Mouse (Mus musculus) testis, postnatal 10 days (tissue): ENCODE measurements around the gene Zfand2b.

Experiments
- DNase-seq: peaks from one replicate; pipeline ENCODE4 v3.0.0; 2021; ENCODE audit warnings: low spot score

Zfand2b gene

DNA sequence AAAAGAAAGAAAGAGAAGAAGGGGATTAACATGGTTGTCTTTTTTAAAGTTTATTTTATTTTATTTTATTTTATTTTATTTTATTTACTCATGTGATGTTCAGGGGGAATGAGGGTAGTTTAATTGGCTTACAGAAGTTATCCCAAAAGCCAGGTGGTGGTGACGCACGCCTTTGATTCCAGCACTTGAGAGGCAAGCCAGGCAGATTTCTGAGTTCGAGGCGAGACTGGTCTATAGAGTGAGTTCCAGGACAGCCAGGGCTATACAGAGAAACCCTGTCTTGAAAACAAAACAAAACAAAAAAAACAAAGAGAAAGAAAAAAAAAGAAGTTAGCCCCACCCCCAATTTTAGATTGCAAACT is 8.2 kb upstream of the Zfand2b start:
- no peak for DNase-seq

DNA sequence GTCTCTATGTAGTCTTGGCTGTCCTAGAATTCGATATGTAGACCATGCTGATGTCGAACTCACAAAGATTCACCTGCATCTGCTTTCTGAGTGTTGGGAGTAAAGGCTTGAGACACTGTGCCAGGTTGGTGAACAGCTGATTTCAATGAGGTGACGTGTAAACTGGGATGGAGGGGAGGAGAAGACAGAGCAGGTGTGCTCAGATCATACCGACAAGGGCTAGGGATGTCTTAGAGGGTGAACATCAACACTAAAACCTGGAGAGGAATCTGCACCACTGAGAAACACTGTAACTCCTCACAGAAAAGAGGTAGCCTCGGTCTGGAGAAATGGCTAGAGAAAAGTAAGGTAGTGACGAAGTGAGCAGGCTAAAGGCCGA is 364 bp upstream of the Zfand2b start:
- no peak for DNase-seq

DNA sequence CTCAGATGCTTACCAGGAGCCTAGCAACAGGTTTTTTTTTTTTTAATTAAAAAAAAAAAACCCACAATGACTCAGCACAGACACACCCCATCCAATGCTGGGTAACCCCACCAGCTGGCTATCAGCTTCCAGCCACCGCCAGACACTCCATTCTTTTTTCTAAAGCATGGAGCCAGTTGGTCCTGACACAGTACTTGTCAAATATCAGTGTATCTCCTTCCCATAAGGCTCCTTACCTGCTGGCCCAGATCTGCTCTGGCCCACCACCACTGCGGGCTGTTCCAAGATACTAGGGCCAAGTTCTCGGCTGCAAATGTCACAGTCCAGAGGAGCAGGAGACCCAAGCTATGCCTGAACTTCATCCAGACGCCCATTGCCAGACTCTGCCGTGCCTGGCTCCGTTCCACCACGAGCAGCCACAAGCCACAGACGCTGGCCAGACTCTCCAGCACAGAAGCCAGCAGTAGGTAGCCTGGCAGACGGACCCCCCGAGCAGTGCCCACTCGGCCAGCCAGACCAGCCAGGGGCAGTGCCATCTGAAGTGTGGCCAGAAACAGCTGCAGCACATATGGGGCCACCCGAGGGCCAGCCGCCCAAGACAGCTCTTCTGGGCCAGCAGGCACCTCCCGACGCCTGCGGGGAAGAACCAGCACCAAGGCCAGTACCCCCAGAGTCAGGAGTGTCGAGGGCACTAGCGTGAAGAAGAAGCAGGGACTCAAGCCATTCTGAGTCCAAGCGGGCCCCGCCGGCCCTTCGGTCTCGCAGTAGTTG is 11.1 kb downstream of the Zfand2b start:
- DNase-seq: peak; percentile 64

DNA sequence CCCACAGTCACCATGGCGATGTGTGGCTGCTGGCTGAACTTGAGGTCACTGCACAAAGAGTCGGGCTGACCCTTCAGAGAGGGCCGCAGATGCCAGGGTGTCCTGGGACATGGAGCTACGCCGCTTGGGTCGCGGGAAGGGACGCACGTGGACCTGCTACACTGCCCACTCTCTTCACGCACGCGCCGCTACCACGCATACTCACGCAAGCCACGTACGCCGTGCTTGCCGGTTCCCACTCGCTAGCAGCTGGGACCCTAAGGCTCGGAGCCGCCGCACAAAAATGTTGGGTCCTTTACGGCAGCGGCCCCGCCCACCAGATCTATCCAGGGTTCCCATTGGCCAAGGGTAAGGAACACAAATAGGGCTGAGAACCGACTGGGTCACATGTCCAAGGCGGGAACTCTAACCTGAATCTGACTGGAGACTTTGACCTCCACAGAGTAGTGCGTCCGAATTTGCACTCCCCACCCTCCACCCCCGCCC is 11.7 kb downstream of the Zfand2b start, which contains the start of gene Abcb6:
Gene Abcb6, minus strand, starts transcription at position 288 of the 486 bp plus-strand sequence.
- peak; percentile 93 for DNase-seq

DNA sequence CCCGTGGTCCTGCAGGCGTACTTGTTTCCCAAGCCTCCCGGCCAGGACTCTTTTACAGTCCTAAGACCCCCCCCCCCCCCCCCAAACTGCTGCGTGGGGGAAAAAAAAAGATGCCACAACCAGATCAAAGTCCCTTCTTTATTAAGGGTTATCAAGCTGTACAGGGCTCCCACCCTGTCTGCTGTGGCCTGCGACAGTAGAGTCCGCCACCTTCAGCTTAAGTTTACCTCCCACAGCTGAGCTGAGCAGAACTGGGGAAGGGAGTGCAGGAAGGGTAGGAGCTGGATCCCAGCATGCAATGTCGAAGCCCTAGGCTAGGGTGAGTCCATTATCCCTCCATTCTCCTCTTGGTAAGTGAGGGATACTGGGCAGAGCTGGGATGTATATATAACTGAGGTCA is 12.3 kb downstream of the Zfand2b start:
- DNase-seq: no peak

DNA sequence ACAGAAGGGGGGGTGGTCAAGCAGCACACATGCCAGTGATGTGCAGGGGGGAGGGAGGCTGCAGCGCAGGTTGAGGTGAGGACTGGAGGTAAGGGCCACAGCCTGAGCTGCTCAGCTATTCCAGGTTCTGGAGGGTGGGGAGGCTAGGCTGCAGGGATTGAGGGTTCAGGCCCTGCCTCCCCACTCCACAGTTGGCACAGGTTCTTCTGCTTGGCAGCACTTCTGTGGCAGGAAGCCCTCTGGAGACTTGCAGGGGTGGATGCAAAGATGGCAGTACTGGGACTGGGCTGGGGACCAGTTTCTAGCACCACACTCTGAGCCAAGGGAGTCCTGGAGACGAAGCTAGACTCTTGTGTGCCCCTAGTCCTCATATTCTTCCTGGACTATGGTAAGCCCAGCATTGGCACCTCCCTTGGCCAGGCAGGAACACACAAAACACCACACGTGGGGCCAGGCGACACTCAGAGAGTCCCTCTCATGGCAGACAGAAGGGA is 13.0 kb downstream of the Zfand2b start:
- DNase-seq: no peak

DNA sequence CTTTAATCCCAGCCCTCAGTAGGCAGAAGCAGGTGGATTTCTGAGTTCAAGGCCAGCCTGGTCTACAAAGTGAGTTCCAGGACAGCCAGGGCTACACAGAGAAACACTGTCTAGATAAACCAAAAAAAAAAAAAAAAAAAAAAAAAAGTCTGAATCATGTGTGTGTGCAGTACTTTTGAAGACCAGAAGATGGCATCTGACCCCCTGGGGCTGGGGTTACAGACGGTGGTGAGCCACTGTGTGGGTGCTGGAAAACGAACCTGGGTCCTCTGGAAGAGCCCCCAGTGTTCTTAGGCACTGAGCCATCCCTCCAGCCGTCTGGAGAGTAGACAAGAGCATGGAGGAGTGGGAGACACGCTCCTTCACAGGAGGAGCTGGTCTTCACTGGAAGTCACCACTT is 13.7 kb downstream of the Zfand2b start:
- DNase-seq: no peak

DNA sequence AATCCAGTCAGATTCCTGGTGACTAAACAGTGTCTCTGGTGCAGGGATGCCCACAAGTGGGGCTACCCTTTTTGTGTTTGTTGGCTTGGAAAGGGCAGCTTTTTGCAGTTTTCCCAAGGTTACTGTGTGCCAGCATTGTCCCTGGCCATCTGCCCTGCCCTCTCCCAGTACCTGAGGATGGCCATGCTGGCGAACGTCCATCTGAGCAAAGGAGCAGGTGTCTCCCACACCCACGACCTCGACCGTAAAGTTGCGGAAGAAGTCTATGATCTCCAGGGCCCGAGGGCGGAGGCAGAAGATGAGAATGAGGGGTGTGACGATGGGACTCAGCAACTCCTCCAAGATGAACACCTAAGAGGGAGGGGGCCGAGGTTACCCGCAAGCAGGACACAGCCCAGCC is 17.0 kb downstream of the Zfand2b start:
- DNase-seq: no peak

DNA sequence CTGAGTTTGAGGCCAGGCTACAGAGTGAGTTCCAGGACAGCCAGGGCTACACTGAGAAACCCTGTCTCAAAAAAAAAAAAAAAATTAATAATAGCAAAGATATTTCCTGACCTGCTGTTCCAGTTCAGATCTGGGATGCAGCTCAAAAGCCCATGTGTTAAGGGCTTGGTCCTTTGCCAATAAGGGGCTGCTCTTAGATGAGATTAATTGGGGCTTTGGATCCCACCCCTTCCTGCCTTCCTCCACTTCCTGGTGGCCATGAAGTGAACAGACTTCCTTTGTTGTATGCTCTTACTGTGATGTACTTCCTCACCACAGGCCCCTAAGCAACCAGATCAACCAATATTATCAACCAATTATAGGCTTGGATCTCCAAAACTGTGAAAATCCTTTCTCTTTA is 18.7 kb downstream of the Zfand2b start:
- no peak for DNase-seq

DNA sequence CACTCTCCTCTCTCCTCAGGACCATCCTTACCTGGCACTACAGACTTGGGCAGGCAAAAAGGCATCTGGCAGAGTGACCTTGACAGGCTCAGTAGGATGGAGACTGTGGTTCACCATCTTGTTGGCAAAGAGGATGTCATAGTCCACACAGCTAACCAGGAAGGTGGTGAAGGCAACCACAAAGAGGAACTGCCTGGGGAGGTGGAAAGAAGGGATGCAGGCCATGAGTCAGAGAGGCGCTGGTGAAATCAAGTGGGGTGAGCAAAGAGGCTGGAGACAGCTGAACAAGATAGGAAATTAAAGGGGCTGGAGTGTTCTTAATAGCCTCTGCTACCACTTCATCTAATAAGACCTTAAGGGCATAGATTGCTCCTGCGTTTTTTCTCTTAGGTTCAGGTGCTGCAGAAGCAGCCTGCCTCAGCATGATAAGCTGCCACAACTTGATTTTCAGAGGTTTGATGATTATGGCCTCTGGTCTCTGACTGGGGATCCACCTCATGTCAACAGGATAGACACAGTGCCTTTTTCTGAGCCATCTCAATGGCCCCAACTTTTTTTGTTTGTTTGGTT is 19.6 kb downstream of the Zfand2b start:
- DNase-seq: no peak

DNA sequence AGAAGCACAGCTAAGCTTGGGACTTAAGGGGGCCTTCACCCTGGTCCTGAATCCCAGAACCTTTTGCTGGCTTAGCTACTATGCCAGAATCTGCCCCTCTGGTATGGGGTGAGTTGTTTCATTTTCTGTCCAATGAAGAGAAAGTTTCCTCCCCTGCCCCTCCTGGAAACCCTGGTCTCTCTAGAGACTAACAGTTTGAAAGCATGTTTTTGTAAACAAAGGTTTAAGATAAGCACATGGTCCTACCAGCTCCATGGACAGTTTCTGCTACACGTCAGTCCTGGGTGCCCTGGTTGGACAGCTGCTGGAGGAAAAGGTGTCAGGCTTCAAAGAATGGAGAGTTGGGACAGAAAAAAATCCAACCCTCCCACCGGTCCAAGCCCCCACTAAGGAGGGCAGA is 22.1 kb downstream of the Zfand2b start:
- no peak for DNase-seq

DNA sequence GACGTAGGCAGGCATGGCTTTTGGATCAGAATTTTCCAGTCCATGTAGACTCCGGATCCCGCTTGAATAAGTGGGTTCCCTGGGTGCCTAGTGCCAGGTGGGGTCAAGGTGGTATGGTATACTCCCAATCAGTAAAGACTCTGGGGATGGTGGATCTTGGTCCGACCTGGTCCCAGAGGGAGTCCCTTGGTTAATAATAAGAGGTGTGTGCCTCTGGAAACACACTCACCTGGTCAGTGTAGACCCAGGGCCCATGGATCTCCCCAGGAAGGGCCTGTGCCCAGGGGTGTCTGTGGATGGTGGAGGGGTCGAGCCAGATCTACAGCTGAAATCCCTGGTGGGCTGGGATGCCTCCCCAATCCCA is 22.8 kb downstream of the Zfand2b start:
- no peak for DNase-seq

DNA sequence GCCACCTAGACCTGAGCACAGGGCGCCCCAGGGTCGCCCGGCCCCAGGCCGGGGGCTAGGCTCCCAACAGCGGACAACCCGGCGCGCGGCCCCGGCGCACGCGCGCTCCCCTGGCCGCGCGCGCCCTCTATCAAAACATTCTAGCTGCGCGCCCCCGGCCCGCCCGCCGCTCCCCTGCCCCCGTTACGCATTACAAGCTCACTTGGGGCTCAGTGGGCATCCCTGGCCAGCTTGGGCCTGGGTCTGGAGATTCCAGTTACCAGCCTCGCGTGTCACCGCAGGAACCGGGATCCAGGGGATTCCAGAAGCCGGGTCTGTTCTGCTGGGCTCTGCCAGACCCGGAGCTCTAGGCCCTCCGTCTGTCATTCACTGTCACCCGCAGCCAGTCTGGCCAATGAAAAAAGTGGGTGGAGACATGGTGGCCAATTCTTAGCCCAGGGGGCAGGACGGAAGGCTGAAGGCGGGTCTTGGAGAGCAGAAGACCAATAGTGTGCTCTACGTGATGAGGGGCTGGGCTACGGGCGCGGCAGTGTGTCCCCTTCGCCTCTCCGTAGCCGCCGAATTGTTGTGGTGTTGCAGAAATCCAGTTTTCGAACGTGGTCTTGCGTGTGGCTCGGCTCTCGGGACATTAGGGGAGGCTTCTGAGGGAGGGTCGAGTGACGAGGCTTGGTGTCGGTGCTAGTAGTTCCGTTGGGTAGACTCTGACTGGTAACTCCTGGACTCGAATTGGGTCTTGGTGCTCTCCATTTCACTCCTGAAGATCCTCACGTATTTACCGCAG is 23.4 kb downstream of the Zfand2b start, which contains the start of the genes Ankzf1 and Atg9a:
Gene Ankzf1, plus strand, starts transcription at position 530 of the 781 bp plus-strand sequence.
Gene Atg9a, minus strand, starts transcription at position 575 of the 781 bp plus-strand sequence.
- peak; percentile 91 for DNase-seq

DNA sequence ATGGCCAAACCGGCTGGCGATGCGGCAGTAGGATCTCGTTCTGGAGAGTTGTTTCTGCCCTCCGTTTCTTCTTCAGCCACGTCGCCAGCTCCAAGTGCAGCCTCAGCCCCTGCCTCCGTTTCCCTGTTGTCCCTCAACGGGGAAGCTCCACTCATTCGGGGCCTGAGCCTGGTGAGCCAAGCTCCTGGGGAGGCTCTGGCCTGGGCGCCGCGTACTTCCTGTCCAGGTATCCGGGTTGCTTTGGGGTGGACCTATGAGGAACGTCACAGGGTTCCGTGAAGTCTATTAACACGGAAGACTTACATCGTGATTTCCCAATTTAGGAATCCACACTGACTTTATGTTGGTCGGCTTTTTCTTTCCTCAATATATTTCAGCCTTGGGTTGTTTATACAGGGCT is 24.0 kb downstream of the Zfand2b start:
- peak; percentile 63 for DNase-seq

DNA sequence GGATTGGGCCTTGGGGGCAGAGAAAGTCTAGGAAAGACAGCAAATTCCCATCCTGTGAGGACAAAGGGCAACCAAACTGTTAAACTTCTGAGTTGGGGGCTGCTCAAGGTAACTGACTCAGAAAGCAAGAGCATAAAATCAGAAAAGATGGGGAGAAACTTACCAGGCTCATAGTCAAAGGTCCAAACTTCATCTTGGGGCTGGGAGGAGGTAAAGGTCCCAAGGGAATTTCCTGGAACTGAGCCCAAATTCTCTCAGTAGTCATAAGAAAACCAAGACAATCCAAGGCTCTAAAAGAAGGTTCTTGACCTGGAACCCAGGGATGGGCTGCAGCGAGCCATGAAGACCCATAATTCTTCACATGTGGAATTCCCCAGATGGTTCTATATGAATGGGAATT is 32.8 kb downstream of the Zfand2b start:
- DNase-seq: no peak

DNA sequence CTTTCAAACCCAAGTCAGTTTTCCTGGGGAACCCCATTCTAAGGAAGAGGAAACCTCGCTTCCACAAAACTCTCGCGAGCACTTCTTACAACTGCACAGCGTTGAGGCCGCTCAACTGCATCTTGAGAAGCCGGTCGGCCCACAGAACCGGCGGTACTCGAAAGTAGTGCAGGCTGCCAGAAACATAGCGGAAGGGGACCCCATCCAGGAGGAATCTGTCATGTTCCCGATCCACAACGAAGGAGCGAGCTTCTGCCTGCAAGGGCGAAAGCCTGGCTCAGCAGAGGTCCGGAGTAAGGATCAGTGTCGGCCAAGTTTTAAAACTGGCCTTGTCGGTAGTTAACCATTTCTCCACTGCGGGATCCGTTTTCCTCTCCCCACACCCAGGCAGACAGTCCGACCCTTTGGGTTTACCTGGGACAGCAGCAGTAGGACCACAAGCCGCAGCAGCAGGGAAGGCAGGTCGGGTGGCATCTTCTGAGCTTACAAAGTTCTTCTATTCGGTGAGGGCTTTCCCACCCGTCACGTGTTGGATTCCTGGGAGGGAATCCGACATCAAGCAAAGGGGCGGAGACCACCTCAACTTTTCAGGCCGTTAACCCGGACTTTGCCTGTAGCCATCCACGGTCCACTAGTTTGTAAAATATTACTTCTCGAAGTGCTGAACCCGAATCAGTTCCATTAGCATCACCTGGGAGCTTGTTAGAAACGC is 40.7 kb downstream of the Zfand2b start:
- DNase-seq: peak; percentile 70

DNA sequence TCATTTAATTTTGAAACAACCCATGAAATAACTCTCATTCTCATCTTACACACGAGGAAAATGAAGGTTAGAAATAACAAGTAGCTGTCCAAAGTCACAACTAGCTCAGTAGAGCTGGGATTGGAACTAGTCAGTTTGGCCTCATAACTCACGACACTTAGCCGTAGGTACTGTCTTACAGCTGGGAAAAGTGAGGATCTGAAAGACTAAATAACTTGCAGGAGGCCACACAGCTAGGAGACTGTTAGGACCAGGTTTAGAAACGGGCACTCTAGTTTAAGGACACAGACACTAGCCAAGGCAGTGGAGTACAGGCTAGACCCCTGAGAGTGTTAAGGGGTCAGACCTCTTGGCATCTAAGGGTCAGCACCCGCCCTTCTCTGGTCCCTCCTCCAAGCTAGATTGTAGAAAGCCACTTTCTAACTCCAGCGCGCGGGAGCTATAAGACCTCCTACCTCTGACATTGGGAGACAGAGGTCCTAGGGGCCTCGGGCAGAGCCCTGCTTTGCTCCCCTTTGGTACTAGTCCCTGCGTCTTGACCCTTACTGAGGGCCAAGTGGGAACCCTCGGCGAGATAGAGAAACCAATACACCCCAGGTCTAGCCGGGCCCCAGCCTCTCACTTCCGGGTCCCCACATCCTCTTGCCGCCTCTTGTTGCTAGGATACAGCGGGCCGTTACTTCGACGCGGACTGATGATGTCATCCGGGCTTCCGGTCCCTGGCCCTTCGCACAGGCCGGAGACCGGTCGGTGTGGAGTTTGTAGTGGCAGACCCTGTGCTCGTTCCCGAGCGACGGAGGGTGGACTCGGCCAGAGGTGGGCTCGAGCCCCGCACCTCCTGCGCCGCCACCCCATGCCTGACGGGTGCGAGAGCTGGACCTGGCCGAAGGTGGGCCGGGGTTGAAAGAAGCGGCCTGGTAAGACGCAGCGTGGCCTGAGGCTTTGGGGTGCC is 42.0 kb downstream of the Zfand2b start, which contains the start of the genes Glb1l and Stk16:
Gene Glb1l, minus strand, starts transcription at position 678 of the 952 bp plus-strand sequence.
Gene Stk16, plus strand, starts transcription at position 703 of the 952 bp plus-strand sequence.
- DNase-seq: peak; percentile 98

DNA sequence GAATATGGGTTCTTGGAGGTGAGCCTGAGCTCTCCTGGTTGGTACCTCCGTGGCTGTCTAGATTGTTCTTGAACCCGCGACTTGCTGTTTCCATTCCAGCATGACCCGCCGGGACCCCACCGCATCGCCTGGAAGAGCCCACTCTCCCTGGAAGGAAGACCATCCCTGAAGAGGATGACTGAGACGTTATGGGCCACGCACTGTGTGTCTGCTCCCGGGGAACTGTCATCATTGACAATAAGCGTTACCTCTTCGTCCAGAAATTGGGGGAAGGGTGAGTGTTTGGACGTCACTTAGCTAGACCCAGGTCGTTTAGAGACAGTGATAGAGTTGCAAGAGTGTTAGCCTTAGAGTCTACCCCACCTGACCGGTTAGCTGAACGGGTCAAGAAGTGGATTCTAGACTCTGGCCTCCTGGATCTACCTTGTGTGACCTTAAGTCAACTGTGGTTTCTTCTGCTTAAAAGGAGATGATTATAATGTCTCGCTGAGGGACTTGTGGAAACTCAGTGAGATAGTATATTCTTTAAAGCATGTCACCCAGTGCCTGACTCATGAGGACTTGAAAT is 42.8 kb downstream of the Zfand2b start:
- DNase-seq: no peak

DNA sequence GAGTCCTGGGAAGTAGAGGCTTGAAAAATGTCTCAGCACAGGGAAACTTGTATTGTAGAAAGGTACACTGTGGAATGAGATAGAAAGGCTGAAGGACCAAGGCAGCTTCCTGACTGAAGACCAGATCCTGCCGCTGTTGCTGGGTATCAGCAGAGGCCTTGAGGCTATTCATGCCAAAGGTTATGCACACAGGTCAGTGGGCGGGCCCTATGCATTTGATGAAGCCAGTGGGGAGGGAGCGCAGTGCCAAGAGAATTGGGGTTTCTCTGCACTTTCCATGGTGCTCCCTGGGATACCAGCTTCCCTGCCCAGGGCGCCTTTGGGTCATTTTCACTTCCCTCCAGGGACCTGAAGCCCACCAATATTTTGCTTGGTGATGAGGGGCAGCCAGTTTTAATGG is 44.1 kb downstream of the Zfand2b start:
- no peak for DNase-seq

DNA sequence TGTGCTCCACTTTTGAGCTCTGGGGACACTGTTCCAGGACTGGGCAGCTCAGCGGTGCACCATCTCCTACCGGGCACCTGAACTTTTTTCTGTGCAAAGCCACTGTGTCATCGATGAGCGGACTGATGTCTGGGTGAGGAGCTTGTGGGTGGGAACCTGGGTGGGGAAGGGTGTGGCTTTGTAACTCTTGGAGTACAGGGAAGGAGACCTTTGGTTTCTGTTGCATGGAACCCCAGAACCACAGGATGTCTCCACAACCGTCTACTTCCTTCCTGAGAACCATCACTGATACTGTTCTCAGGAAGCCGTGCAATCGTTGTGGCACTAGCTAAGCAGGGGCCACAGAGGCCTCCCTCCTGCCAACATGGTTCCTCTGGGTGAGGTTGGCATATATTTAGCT is 44.6 kb downstream of the Zfand2b start:
- no peak for DNase-seq
